Mouse (Mus musculus) neural tube, embryonic 15.5 days (tissue): ENCODE measurements at regions not wholly inside any gene's neighbourhood (a gene's known extent, or its start where the extent isn't known, plus 50 kb on each side); places are given as distances from the start of the nearest gene placed in this dataset.

ENCODE experiments used
- ATAC-seq: fragments of 200-750 bp; cut with Nextera tagmentation; 2 replicates; pipeline ENCODE4 v1.8.0; 2017; ENCODE audit warnings: mild to moderate bottlenecking, moderate TSS enrichment, moderate library complexity; ENCODE audit not compliant: low FRiP score
- H3K27ac ChIP-seq: fragments of 300-500 bp; sonication (generic); replicated peaks from 2 replicates; pipeline ENCODE4 v1.5.1; 2015; ENCODE audit warnings: mild to moderate bottlenecking, inconsistent platforms
- H3K27me3 ChIP-seq: fragments of 300-500 bp; sonication (generic); replicated peaks from 2 replicates; pipeline ENCODE4 v1.6.1; 2015; ENCODE audit warnings: inconsistent platforms
- H3K36me3 ChIP-seq: fragments of 300-500 bp; sonication (generic); 2 replicates; pipeline ENCODE4 v1.6.1; 2015; ENCODE audit warnings: inconsistent platforms
- H3K4me1 ChIP-seq: fragments of 300-500 bp; sonication (generic); 2 replicates; pipeline ENCODE4 v1.6.1; 2015; ENCODE audit warnings: inconsistent platforms
- H3K4me2 ChIP-seq: fragments of 300-500 bp; sonication (generic); 2 replicates; pipeline ENCODE4 v1.6.1; 2015; ENCODE audit warnings: inconsistent platforms, mild to moderate bottlenecking, moderate library complexity
- H3K4me3 ChIP-seq: fragments of 300-500 bp; sonication (generic); replicated peaks from 2 replicates; pipeline ENCODE4 v1.5.1; 2015; ENCODE audit warnings: mild to moderate bottlenecking, inconsistent platforms
- H3K9ac ChIP-seq: fragments of 300-500 bp; sonication (generic); replicated peaks from 2 replicates; pipeline ENCODE4 v1.6.1; 2015; ENCODE audit warnings: mild to moderate bottlenecking, inconsistent platforms
- H3K9me3 ChIP-seq: fragments of 300-500 bp; sonication (generic); replicated peaks from 2 replicates; pipeline ENCODE4 v1.6.1; 2016; ENCODE audit warnings: inconsistent platforms
- WGBS: fragments of 180-500 bp; shearing (Covaris S2); methylation state at CpG from one replicate; pipeline ENCODE4 v1.1.7; 2015; ENCODE audit warnings: mixed read lengths; 5-methylcytosine and 5-hydroxymethylcytosine counted together

DNA sequence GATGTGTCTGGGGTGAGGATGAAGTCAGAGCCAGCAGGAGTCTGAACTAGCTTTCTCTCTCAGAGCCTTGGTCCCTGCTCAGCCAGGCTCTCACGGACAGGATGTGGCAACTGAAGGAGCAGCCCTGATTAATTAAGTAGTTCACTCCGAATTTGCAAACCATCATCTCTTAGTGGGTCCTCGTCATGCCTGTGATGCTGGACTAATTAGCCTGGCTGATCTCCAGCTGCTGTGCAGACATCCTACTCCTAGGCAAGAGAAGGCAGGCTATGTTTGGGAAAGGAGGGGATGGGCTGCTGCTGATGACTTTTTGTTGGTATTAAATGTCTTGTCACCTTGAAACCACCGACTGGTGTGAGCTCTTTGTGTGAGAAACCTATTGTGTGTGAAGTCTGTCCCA is 487.1 kb downstream of the Med13l start:
- no peak overlapping the region for H3K27ac ChIP-seq
- no peak overlapping the region for H3K9ac ChIP-seq
- H3K9me3 ChIP-seq = no peaks in the 10 kb centered on the region
- H3K4me1 ChIP-seq = no peaks in the 10 kb centered on the region
- no peaks in the 10 kb centered on the region for H3K27me3 ChIP-seq
- no peak overlapping the region for H3K4me3 ChIP-seq
- no peak overlapping the region for H3K4me2 ChIP-seq
- ATAC-seq = no peak
- no peaks in the 10 kb centered on the region for H3K36me3 ChIP-seq
- WGBS = 41% methylated on average over 4 of the region's 4 CpGs

DNA sequence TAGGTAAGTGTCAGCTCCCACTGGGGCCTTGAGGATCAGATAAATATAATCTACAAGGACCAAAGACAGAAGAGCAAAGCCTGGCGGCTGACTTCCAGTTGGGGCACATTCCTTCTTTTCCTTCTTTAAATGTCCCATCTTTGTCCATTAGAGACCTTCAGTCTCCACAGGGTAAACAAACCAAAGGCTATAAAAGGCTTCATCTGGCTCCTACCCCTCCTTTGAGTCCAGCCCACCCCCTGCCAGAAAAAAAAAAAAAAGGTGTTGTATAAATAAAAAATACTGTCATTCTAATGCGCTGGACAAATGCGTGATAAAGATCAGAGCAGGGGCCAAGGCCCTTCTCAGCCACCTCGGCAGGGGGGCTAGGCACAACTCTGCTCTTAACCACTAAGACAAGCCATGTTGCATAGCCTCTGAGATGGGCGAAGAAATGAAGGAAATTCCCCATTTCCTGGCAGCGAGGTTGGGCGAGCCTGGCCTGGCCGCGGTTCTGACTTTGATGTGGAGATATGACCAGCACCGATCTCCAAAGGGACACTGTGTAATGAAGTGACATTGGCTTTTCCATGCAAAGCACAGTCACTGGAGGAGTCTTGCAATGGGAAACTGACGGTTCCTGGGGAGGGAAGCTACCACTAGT is 492.0 kb downstream of the Med13l start:
- no peak overlapping the region for H3K27ac ChIP-seq
- ATAC-seq = no peak
- H3K9ac ChIP-seq = no peak overlapping the region
- no peak overlapping the region for H3K4me2 ChIP-seq
- H3K27me3 ChIP-seq = peaks cover 11% of the 10 kb centered on the region; the same call in 1 of the 2 replicates
- H3K4me3 ChIP-seq = no peak overlapping the region
- no peaks in the 10 kb centered on the region for H3K9me3 ChIP-seq
- H3K36me3 ChIP-seq = no peaks in the 10 kb centered on the region
- 0 out of 2 replicates have a peak, but pooled peaks cover 6% of the 10 kb centered on the region for H3K4me1 ChIP-seq
- WGBS = 55% methylated on average over 11 of the region's 11 CpGs

DNA sequence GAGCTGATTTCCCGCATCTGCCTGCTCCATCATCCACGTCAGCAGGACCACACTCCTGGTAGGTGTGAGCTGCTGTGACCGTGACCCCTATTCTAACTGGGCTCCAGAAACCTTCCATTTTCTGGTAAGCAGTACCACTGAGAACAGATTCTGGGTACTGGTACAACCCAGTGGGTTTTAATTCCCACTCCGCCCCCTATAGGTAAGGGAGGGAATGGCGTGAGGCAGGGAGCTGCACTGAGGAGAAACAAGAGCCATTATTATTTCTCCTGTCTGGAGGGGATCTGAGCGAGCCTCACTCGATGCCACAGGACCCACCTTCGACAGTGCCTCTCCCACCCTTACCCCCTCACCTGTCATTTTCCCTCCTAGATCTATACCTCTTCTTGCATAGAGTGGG is 493.3 kb downstream of the Med13l start:
- Histone ChIP-seq H3K27me3 (peaks cover 11% of the 10 kb centered on the region; the same call in 1 of the 2 replicates), H3K9ac (no peak overlapping the region), H3K27ac (no peak overlapping the region), H3K4me1 (0 out of 2 replicates have a peak, but pooled peaks cover 6% of the 10 kb centered on the region), H3K4me3 (no peak overlapping the region), H3K4me2 (no peak overlapping the region), H3K36me3 (no peaks in the 10 kb centered on the region), H3K9me3 (no peaks in the 10 kb centered on the region)
- ATAC-seq = no peak
- 88% methylated on average over 8 of the region's 8 CpGs for WGBS

DNA sequence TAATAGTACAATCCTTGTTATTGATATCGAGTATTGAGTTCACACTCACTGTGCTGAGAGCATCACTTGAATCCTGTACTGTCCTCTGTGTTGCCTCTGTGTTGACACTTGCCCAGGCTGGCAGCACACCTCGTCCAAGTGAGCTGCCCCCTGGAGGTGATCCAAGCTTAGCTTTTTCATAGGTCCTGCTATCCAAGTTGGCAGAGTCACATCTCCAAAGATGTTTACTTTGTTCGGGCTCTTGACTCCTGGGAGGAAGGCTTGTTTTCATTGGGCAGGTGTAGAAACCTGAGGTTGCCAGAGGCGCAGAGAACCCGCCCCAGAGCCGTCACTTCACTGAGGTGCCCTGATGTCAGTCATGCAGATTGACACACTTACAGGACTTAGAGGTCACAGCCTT is 493.9 kb downstream of the Med13l start:
- ATAC-seq = no peak
- no peaks in the 10 kb centered on the region for H3K36me3 ChIP-seq
- WGBS = 56% methylated on average over 6 of the region's 6 CpGs
- no peak overlapping the region for H3K27ac ChIP-seq
- peaks cover 11% of the 10 kb centered on the region; the same call in 1 of the 2 replicates for H3K27me3 ChIP-seq
- no peak overlapping the region for H3K4me2 ChIP-seq
- H3K4me1 ChIP-seq = 0 out of 2 replicates have a peak, but pooled peaks cover 6% of the 10 kb centered on the region
- no peak overlapping the region for H3K4me3 ChIP-seq
- H3K9me3 ChIP-seq = no peaks in the 10 kb centered on the region
- no peak overlapping the region for H3K9ac ChIP-seq

DNA sequence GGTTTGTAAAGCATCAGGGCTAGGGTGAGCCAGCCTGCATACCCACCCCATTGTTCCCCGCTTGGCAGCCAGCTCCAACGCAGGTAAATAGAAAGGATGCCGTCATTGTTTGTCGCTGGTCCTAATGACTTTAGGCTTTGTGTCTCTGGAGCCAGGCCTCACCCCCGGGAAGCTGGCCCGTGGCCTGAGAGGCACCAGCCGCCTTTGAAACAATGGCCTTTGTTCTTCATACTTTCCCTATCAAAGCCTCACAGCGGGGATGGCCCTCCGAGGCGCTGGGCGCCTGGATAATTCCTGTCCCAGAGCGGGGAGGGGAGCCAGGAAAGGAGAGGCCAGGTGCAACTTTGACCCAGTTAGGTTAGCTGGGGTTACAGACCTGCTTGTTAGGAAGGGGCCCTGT is 495.0 kb downstream of the Med13l start:
- Histone ChIP-seq H3K27me3 (peaks cover 11% of the 10 kb centered on the region; the same call in 1 of the 2 replicates), H3K27ac (no peak overlapping the region), H3K4me3 (no peak overlapping the region), H3K9ac (no peak overlapping the region), H3K4me1 (0 out of 2 replicates have a peak, but pooled peaks cover 6% of the 10 kb centered on the region), H3K36me3 (no peaks in the 10 kb centered on the region), H3K9me3 (no peaks in the 10 kb centered on the region), H3K4me2 (no peak overlapping the region)
- WGBS = 7% methylated on average over 12 of the region's 12 CpGs
- ATAC-seq = no peak

DNA sequence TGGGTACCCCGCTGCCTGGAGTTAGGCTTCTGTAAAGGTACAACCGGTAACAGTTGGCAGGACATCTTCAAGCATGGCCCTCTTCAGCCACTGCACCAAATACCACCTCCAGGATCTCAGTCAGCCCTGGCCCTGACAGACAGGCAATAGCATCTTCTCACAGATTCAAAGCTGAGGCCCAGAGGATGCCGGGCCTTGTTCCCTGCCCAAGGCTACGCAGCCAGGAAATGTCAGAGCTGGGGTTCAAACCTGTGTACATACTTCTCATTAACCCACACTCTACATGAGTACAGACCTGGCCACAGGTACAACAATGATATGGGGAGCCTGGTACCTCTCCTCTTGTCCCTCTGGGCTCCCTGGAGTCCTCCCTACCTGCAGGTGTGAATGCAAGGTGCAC is 497.3 kb downstream of the Med13l start:
- no peak overlapping the region for H3K4me3 ChIP-seq
- H3K9ac ChIP-seq = no peak overlapping the region
- H3K9me3 ChIP-seq = no peaks in the 10 kb centered on the region
- ATAC-seq = no peak
- H3K27me3 ChIP-seq = peaks cover 11% of the 10 kb centered on the region; the same call in 1 of the 2 replicates
- 0 out of 2 replicates have a peak, but pooled peaks cover 6% of the 10 kb centered on the region for H3K4me1 ChIP-seq
- 94% methylated on average over 4 of the region's 4 CpGs for WGBS
- H3K36me3 ChIP-seq = no peaks in the 10 kb centered on the region
- H3K4me2 ChIP-seq = no peak overlapping the region
- H3K27ac ChIP-seq = no peak overlapping the region

DNA sequence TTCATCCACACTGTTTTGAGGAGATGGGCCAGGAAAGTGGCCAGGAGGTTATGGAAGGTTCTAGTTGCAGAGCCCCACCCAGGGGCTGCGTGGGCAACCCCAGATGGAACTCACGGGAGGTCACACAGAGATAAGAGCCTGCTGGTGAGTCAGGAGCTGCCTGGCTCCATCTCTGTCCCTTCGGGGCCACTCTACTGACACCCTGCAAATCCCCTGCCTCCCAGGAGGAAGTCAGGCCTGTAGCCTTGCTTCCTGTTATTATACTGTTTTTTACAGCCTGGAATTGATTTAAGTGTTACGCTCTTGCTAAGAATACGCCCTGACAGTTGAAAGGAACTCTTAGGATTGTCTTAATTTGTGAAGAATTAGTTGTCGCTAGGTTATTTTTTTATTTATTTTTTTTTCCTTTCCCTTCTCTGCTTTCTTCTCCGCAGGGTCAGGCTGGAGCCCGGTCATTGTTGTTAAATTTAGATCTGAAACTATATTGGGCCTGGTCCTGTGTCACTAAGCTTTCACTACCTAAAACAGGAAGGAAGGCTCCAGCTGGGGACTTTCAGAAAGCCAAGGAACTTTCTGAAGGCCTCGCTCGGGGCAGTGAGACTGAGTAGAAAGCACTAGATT is 497.9 kb downstream of the Med13l start:
- H3K27ac ChIP-seq = no peak overlapping the region
- ATAC-seq = no peak
- H3K4me1 ChIP-seq = 0 out of 2 replicates have a peak, but pooled peaks cover 6% of the 10 kb centered on the region
- H3K4me2 ChIP-seq = no peak overlapping the region
- H3K9me3 ChIP-seq = no peaks in the 10 kb centered on the region
- WGBS = 66% methylated on average over 10 of the region's 10 CpGs
- no peaks in the 10 kb centered on the region for H3K36me3 ChIP-seq
- H3K4me3 ChIP-seq = no peak overlapping the region
- no peak overlapping the region for H3K9ac ChIP-seq
- H3K27me3 ChIP-seq = peaks cover 11% of the 10 kb centered on the region; the same call in 1 of the 2 replicates

DNA sequence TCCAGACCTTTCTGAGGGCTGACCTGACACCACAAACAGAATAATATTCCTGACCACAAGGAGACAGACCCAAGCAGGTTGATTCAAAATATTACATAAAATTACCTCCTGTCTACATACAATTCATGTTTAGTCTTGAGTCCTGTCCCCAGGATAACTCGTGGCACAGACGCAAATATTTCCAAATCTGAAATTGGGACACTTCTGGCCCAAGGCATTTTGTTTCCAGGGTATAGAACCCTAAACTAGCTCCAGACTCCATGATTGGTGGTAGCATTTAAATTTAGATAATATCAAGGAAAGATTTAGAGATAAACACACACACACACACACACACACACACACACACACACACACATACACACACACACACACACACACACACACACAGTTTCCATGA is 498.7 kb downstream of the Med13l start:
- Histone ChIP-seq H3K4me1 (0 out of 2 replicates have a peak, but pooled peaks cover 6% of the 10 kb centered on the region), H3K4me3 (no peak overlapping the region), H3K27me3 (peaks cover 10% of the 10 kb centered on the region; the same call in 1 of the 2 replicates), H3K27ac (no peak overlapping the region), H3K9ac (no peak overlapping the region), H3K9me3 (no peaks in the 10 kb centered on the region), H3K4me2 (no peak overlapping the region), H3K36me3 (no peaks in the 10 kb centered on the region)
- 95% methylated on average over 2 of the region's 2 CpGs for WGBS
- no peak for ATAC-seq

DNA sequence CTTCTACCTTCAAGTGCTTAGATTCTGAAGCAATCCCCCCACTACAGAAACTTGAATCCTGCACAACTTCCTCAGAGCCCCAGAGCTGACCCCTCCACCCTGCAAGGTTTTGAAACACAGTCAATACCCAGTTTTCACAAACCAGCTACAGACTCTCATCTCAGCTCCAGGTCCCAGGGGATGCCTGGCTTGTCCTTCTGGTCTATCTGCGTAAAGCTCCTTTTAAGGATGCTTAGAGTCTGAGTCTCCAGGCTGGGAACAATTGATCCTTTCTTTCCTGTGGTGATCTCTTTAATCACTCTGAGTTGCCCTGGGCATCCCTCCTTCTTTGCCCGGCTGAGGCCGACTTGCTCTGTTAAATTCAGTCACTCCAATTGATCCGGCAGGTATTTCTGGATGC is 500.4 kb downstream of the Med13l start:
- WGBS = 38% methylated on average over 4 of the region's 4 CpGs
- H3K4me2 ChIP-seq = no peak overlapping the region
- no peaks in the 10 kb centered on the region for H3K36me3 ChIP-seq
- no peak overlapping the region for H3K9ac ChIP-seq
- ATAC-seq = no peak
- no peaks in the 10 kb centered on the region for H3K4me1 ChIP-seq
- no peak overlapping the region for H3K27ac ChIP-seq
- 0 out of 2 replicates have a peak, but pooled peaks cover 4% of the 10 kb centered on the region for H3K27me3 ChIP-seq
- H3K9me3 ChIP-seq = no peaks in the 10 kb centered on the region
- H3K4me3 ChIP-seq = no peak overlapping the region

DNA sequence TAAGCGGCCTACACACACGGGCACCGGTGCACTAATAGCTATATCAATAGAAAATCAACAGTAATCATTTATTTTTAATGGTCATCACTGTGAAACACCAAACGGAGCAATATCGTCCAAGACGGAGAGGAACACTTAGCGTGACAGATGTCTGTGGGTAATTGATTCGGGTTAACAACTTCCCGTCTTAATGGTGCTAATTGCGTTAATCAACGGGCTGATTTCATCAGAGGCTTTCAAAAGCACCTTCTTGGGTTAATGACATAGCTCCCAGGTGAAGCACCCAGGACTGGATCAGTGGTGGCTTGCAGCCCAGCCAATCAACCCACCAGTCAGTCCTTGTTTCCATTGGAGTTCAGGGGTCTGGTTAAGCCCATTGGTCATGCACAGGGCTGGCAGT is 502.0 kb downstream of the Med13l start:
- no peaks in the 10 kb centered on the region for H3K4me1 ChIP-seq
- no peaks in the 10 kb centered on the region for H3K9me3 ChIP-seq
- H3K36me3 ChIP-seq = no peaks in the 10 kb centered on the region
- H3K27ac ChIP-seq = no peak overlapping the region
- no peak overlapping the region for H3K4me3 ChIP-seq
- WGBS = 64% methylated on average over 11 of the region's 11 CpGs
- no peaks in the 10 kb centered on the region for H3K27me3 ChIP-seq
- H3K4me2 ChIP-seq = no peak overlapping the region
- no peak for ATAC-seq
- no peak overlapping the region for H3K9ac ChIP-seq

DNA sequence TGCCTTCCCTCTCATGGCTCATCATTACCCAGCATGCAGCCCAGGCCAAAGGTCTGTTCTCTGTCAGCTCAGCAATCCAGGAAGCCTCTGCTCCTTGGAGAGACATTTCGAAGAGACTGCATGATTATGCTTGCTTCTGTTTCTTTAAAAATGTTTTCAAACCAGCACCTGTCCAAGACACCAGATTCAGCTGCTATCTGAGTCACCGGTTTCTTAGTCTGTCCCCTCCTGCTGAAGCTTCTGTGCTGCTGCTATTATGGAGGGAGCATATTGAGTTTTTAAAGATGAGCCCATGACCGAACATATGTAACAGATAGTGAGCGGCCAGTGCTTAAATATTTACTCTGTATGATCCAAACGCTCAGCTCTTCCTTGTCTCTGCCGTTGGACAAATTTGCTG is 506.2 kb downstream of the Med13l start:
- 84% methylated on average over 6 of the region's 6 CpGs for WGBS
- ATAC-seq = no peak
- H3K27me3 ChIP-seq = no peaks in the 10 kb centered on the region
- no peak overlapping the region for H3K27ac ChIP-seq
- H3K9me3 ChIP-seq = no peaks in the 10 kb centered on the region
- H3K4me2 ChIP-seq = no peak overlapping the region
- no peaks in the 10 kb centered on the region for H3K36me3 ChIP-seq
- no peak overlapping the region for H3K9ac ChIP-seq
- no peaks in the 10 kb centered on the region for H3K4me1 ChIP-seq
- no peak overlapping the region for H3K4me3 ChIP-seq

DNA sequence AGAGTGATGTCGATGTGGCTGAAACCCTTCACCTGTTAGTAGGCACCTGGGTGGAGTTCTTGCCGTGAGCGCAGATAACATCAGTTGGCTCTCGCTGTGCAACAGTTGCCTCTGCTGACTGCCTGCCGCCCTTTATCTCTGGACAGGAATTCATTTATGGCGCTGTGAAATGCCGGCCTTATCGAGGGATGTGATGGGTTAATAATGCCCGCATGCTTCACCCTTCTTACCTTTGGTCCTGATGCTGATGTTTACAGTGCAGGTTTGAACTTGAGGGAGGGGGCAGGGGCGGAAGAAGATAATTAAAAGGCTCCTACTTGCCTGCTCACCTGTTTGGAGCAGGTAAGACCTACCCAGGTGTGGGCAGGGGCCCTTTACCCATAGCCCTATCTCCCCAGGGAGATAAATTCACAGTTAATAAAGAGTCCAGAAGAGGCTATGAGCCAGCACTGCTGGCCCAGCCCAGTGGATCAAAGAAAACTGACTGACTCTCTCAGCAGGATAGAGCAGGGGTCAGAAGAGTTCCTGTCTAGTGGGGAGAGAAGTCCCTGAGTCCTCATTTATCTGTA is 509.4 kb downstream of the Med13l start:
- Histone ChIP-seq H3K27me3 (no peaks in the 10 kb centered on the region), H3K27ac (no peak overlapping the region), H3K4me1 (no peaks in the 10 kb centered on the region), H3K9me3 (no peaks in the 10 kb centered on the region), H3K9ac (no peak overlapping the region), H3K4me2 (no peak overlapping the region), H3K4me3 (no peak overlapping the region), H3K36me3 (no peaks in the 10 kb centered on the region)
- 80% methylated on average over 10 of the region's 10 CpGs for WGBS
- no peak for ATAC-seq
